Mouse (Mus musculus): Measurements from ENCODE around the gene Pdlim5. TPM values are rescaled to one million over a fixed set of nuclear protein-coding genes. Genes with fewer than 3 reads are reported as not detected.

The Pdlim5 gene
- polyA plus RNA-seq, 1 experiment from 2014 or later, result 29.1 TPM

DNA sequence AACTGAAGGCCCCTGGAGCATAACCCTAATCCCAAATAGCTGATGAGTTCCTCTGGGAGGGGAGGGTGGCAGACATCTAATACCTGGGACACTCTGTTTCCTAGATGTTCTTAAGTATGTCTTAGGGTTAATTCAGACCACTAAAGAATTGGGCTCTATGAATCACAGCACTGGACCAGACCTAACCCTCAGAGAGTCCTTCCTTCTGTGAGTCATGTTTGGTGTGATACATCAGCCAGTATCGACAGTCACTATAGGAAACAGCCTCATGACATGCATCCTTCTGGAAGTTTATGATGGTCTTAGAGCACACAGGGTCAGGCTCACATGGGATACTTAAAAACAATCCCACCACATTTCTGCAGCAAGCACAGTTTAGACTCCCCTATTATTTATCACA is 143.4 kb downstream of the Pdlim5 start:
- Histone ChIP-seq H3K27ac (ENCODE audit: low read depth, low read length) (no peak overlapping the region), H3K36me3 (ENCODE audit: control insufficient read depth, insufficient read depth, low read length) (no peaks in the 10 kb centered on the region), H3K9me3 (ENCODE audit: control insufficient read depth, low read length) (no peaks in the 10 kb centered on the region), H3K4me3 (ENCODE audit: low read depth, low read length) (no peak overlapping the region), H3K9ac (ENCODE audit: low read depth, low read length) (no peak overlapping the region), H3K4me2 (no peak overlapping the region), H3K27me3 (replicated peaks; ENCODE audit: control insufficient read depth, insufficient read depth, low read length) (no peaks in the 10 kb centered on the region), H3K4me1 (replicated peaks; ENCODE audit: control insufficient read depth, insufficient read depth, low read length) (no peaks in the 10 kb centered on the region)
- WGBS, result 100% methylated on average over 1 of the region's 1 CpGs
- ATAC-seq (replicated peaks; ENCODE audit: low FRiP score) (no peak), DNase-seq (ENCODE audit: low spot score) (no peak)

DNA sequence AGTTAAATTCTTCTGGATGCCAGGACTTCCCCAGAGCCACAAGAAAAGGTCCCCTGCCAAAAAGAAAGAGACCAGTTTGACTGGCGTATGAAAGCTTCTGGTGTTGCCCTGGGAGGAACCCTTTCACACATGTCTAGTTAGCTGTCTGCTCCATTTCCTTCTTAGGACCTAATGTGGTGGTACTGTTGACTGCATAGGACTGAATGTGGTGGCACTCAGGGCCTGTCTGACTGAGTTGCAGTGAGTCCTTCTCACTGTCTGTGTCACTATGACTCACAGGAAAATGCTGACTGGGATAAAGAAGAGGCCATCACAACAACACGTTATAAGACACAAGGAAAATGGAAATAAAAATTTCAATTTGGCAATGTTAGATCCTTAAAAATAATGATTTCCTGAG is 146.0 kb downstream of the Pdlim5 start:
- DNase-seq (ENCODE audit: low spot score) (no peak), ATAC-seq (replicated peaks; ENCODE audit: low FRiP score) (no peak)
- H3K4me3 ChIP-seq (ENCODE audit: low read depth, low read length), result no peak overlapping the region
- no peak overlapping the region for H3K27ac ChIP-seq (ENCODE audit: low read depth, low read length)
- no peaks in the 10 kb centered on the region for H3K4me1 ChIP-seq (replicated peaks; ENCODE audit: control insufficient read depth, insufficient read depth, low read length)
- H3K9ac ChIP-seq (ENCODE audit: low read depth, low read length), result no peak overlapping the region
- H3K27me3 ChIP-seq (replicated peaks; ENCODE audit: control insufficient read depth, insufficient read depth, low read length), result no peaks in the 10 kb centered on the region
- 93% methylated on average over 2 of the region's 2 CpGs for WGBS
- no peaks in the 10 kb centered on the region for H3K9me3 ChIP-seq (ENCODE audit: control insufficient read depth, low read length)
- peaks cover 3% of the 10 kb centered on the region; the same call in 1 of the 2 replicates for H3K36me3 ChIP-seq (ENCODE audit: control insufficient read depth, insufficient read depth, low read length)
- no peak overlapping the region for H3K4me2 ChIP-seq

DNA sequence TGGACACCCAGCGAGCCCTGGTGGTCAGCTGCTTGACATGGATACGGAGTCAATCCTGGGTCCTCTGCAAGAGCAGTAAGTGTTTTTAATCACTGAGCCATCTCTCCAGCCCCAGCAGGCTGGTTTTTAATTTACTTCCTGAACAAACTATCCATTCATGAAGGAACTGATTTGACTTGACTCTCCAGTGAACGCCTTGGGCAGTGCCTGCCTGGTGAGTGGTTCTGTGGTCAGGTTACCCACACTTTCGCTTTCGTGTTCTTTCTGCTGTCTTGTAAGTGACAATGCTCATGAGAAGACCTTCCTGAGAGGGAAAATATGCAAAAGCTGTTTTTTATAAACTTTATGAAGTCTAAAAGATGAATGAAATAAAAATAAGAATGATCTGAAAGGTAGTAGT is 152.2 kb downstream of the Pdlim5 start:
- Histone ChIP-seq H3K9ac (ENCODE audit: low read depth, low read length) (no peak overlapping the region), H3K4me2 (no peak overlapping the region), H3K4me1 (replicated peaks; ENCODE audit: control insufficient read depth, insufficient read depth, low read length) (no peaks in the 10 kb centered on the region), H3K36me3 (ENCODE audit: control insufficient read depth, insufficient read depth, low read length) (peaks cover 3% of the 10 kb centered on the region; the same call in 1 of the 2 replicates), H3K9me3 (ENCODE audit: control insufficient read depth, low read length) (no peaks in the 10 kb centered on the region), H3K4me3 (ENCODE audit: low read depth, low read length) (no peak overlapping the region), H3K27me3 (replicated peaks; ENCODE audit: control insufficient read depth, insufficient read depth, low read length) (no peaks in the 10 kb centered on the region), H3K27ac (ENCODE audit: low read depth, low read length) (no peak overlapping the region)
- 84% methylated on average over 5 of the region's 5 CpGs for whole genome bisulfite sequencing
- ATAC-seq (replicated peaks; ENCODE audit: low FRiP score), result no peak
- DNase-seq (ENCODE audit: low spot score), result no peak

DNA sequence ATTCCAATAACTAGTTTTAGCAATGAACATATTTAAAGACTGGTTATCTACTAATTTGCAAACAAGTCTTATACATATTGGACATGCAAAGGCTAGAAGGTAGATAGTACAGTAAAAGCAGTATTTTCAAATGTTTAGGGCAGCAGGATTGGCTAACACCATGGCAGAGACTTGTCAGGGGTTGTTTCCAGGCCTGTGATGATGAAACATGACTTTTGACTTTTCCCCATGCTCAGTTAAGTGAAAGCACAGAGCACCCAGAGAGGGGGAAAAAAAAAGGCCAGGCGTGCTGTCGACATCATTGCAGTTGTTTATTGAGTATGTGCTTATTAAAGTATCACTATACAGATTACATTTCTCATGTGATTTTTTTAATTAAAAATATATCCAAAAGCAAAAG is 156.2 kb downstream of the Pdlim5 start:
- ATAC-seq (replicated peaks; ENCODE audit: low FRiP score) (no peak), DNase-seq (ENCODE audit: low spot score) (no peak)
- no peak overlapping the region for H3K4me3 ChIP-seq (ENCODE audit: low read depth, low read length)
- H3K4me1 ChIP-seq (replicated peaks; ENCODE audit: control insufficient read depth, insufficient read depth, low read length), result no peaks in the 10 kb centered on the region
- H3K9ac ChIP-seq (ENCODE audit: low read depth, low read length), result no peak overlapping the region
- no peaks in the 10 kb centered on the region for H3K9me3 ChIP-seq (ENCODE audit: control insufficient read depth, low read length)
- WGBS, result 97% methylated on average over 2 of the region's 2 CpGs
- H3K36me3 ChIP-seq (ENCODE audit: control insufficient read depth, insufficient read depth, low read length), result no peaks in the 10 kb centered on the region
- no peak overlapping the region for H3K27ac ChIP-seq (ENCODE audit: low read depth, low read length)
- H3K27me3 ChIP-seq (replicated peaks; ENCODE audit: control insufficient read depth, insufficient read depth, low read length), result no peaks in the 10 kb centered on the region
- H3K4me2 ChIP-seq, result no peak overlapping the region

DNA sequence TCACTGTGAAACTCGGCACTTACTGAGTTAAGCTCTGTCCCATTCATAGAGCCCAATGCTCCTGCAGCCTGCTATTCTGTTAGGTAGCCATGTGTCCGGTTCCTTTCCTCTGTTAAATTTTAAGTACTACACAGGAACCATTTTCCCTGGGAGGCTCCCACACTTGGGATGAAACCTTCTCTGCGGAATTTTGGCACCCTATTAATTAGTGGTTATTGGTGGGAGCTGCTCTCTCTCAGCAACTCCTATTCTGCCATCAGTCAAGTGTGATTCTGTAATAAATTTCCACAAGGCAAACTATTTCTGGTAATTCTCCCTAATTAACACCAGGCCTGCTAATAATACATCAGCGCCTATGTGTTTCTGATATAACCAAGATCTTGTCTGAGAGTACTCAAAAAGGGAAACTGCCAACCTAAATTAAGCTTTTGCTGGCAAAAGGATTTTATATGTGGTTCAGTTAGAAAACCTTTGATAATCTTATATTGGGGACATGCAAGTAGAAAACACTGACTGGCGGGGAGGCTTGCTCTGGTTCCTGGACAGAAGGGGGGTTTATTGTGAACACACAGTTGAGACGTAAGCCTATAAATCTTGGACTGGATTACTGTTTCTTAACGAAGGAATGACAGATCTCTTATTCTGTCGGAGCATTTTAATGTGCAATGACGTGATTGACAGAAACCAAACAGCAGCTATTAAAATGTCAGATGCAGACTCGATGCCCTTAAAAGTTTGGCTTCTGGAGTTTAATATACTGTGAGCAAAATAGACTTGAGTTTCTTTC is 157.0 kb downstream of the Pdlim5 start:
- Histone ChIP-seq H3K4me2 (no peak overlapping the region), H3K4me3 (ENCODE audit: low read depth, low read length) (no peak overlapping the region), H3K27ac (ENCODE audit: low read depth, low read length) (no peak overlapping the region), H3K27me3 (replicated peaks; ENCODE audit: control insufficient read depth, insufficient read depth, low read length) (no peaks in the 10 kb centered on the region), H3K4me1 (replicated peaks; ENCODE audit: control insufficient read depth, insufficient read depth, low read length) (no peaks in the 10 kb centered on the region), H3K36me3 (ENCODE audit: control insufficient read depth, insufficient read depth, low read length) (no peaks in the 10 kb centered on the region), H3K9me3 (ENCODE audit: control insufficient read depth, low read length) (no peaks in the 10 kb centered on the region), H3K9ac (ENCODE audit: low read depth, low read length) (no peak overlapping the region)
- 79% methylated on average over 10 of the region's 10 CpGs for WGBS
- DNase-seq (ENCODE audit: low spot score) (no peak), ATAC-seq (replicated peaks; ENCODE audit: low FRiP score) (no peak)

DNA sequence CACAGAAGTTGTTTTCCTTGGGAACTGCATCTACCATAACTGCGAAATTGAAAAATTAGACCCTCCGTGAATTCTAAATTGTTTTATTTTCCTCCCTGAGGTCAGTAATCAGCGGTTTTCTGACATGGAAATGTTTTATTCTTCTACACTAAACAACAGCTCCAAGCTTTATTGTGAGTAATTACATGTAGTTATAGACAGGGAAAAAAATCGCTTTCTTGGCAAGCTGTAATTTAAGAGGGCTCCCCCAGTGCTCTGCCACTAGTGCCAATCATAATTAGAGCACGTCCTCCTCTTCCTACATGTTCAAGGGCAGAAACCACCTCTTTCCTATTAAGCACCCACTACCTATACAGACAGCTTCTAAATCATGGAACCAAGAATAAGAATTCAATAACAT is 157.9 kb downstream of the Pdlim5 start:
- H3K4me3 ChIP-seq (ENCODE audit: low read depth, low read length), result no peak overlapping the region
- H3K27ac ChIP-seq (ENCODE audit: low read depth, low read length), result no peak overlapping the region
- H3K9me3 ChIP-seq (ENCODE audit: control insufficient read depth, low read length), result no peaks in the 10 kb centered on the region
- no peaks in the 10 kb centered on the region for H3K36me3 ChIP-seq (ENCODE audit: control insufficient read depth, insufficient read depth, low read length)
- no peak for ATAC-seq (replicated peaks; ENCODE audit: low FRiP score)
- H3K27me3 ChIP-seq (replicated peaks; ENCODE audit: control insufficient read depth, insufficient read depth, low read length), result no peaks in the 10 kb centered on the region
- no peak overlapping the region for H3K4me2 ChIP-seq
- H3K9ac ChIP-seq (ENCODE audit: low read depth, low read length), result no peak overlapping the region
- no peak for DNase-seq (ENCODE audit: low spot score)
- WGBS, result 89% methylated on average over 5 of the region's 5 CpGs
- no peaks in the 10 kb centered on the region for H3K4me1 ChIP-seq (replicated peaks; ENCODE audit: control insufficient read depth, insufficient read depth, low read length)

DNA sequence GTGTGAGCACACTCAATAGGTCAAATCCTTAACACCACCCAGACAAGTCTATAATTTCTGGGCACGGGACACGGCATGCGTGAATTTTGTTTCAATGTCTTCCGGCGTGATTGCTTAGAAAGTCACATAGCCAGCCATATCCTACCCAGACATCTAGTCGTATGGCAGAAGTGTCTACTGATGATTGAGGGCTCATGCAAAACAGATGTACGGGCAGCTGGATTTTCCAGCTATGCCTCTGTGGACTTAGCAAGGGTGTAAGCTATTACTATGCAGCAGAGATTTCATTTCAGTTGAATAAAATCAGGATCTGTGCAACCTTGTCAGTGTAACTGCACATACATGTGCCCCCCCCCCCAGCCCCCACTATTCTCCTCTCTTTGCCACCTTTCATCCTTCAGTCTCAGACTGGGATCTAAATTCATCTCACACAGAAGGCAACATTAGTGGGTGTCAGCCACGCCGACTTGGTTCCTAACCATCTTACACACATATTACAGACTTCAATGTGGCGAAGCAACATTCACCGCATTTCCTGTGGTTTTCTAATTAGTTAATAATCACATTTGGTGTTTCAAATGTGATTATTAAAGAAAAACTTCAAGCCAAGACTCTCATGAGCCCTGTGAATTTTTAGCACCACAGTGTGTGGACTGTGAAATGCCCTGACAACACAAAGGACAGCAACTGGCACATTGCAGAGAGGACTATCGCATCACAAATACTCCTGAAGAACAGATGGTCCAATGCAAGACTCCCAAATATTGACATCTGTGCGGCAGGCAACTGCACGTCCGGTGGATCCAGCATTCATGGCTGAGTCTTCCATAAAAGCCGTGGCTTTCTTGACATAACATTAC is 161.7 kb downstream of the Pdlim5 start:
- no peaks in the 10 kb centered on the region for H3K9me3 ChIP-seq (ENCODE audit: control insufficient read depth, low read length)
- no peaks in the 10 kb centered on the region for H3K27me3 ChIP-seq (replicated peaks; ENCODE audit: control insufficient read depth, insufficient read depth, low read length)
- H3K36me3 ChIP-seq (ENCODE audit: control insufficient read depth, insufficient read depth, low read length), result no peaks in the 10 kb centered on the region
- no peak overlapping the region for H3K27ac ChIP-seq (ENCODE audit: low read depth, low read length)
- 86% methylated on average over 16 of the region's 16 CpGs for WGBS
- no peak for ATAC-seq (replicated peaks; ENCODE audit: low FRiP score)
- no peak for DNase-seq (ENCODE audit: low spot score)
- no peaks in the 10 kb centered on the region for H3K4me1 ChIP-seq (replicated peaks; ENCODE audit: control insufficient read depth, insufficient read depth, low read length)
- H3K4me2 ChIP-seq, result no peak overlapping the region
- no peak overlapping the region for H3K4me3 ChIP-seq (ENCODE audit: low read depth, low read length)
- no peak overlapping the region for H3K9ac ChIP-seq (ENCODE audit: low read depth, low read length)

DNA sequence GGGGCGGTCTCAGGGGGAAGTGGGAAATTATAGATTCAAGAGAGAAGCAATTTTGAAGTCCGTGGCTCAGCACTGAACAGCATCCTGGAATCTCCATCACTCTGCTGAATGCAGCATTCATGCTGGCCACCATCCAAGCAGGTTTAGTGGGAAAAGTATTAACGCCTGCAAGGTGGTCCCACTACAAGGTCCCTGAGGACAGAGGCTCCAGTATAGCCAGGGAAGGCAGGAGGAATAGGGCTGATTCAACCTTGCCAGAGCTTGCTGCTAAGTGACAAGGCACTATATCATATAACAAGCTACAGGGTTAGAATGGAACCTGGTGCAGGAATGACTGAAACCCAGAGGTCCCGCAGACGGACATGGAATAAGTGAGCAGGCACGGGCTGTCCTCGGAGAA is 166.8 kb downstream of the Pdlim5 start:
- WGBS, result 90% methylated on average over 7 of the region's 7 CpGs
- no peak for DNase-seq (ENCODE audit: low spot score)
- Histone ChIP-seq H3K9ac (ENCODE audit: low read depth, low read length) (no peak overlapping the region), H3K27me3 (replicated peaks; ENCODE audit: control insufficient read depth, insufficient read depth, low read length) (no peaks in the 10 kb centered on the region), H3K27ac (ENCODE audit: low read depth, low read length) (no peak overlapping the region), H3K4me3 (ENCODE audit: low read depth, low read length) (no peak overlapping the region), H3K4me1 (replicated peaks; ENCODE audit: control insufficient read depth, insufficient read depth, low read length) (no peaks in the 10 kb centered on the region; the same call in 1 of the 2 replicates), H3K36me3 (ENCODE audit: control insufficient read depth, insufficient read depth, low read length) (no peaks in the 10 kb centered on the region), H3K9me3 (ENCODE audit: control insufficient read depth, low read length) (no peaks in the 10 kb centered on the region), H3K4me2 (no peak overlapping the region)
- no peak for ATAC-seq (replicated peaks; ENCODE audit: low FRiP score)
